Mouse (Mus musculus) small intestine, adult 2 months (tissue): Measurements from ENCODE around the gene Msi2.

ENCODE experiments used
- CTCF ChIP-seq: fragments of 200-500 bp; IDR thresholded peaks from 2 replicates; pipeline ENCODE4 v1.5.1; 2012; ENCODE audit warnings: low read depth, mild to moderate bottlenecking, control low read depth, inconsistent platforms, low read length, moderate library complexity, mixed read lengths; ENCODE audit not compliant: insufficient replicate concordance, insufficient read length; ENCODE audit errors: extremely low read depth
- POLR2A ChIP-seq: fragments of 200-500 bp; IDR thresholded peaks from 2 replicates; pipeline ENCODE4 v1.6.1; 2012; ENCODE audit warnings: low read depth, mild to moderate bottlenecking, control low read depth, inconsistent platforms, low read length, moderate library complexity

DNA sequence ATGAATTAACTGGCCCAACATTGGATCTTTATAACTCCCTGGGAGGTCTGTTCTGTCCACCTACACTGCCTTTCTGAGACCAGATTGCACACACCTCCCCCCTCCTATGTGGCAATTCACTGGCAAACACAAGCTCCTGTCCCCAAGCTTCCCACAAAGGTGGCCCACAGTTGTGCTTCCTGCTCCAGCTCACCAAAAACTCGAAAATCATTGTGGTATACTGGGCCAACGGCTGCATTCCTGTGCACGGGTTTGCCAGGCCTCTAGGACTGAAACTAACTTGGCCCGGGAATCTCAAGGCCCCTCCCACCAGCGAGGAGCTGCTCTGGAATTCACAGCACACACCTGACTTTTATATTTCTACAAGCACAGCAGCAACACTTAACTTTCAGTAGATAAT is 31.3 kb downstream of the Msi2 start:
- TF ChIP-seq CTCF, result no peak
- no peak for TF ChIP-seq POLR2A
